Mouse (Mus musculus) left cerebral cortex, adult 9 months (tissue): Measurements from ENCODE around the gene Xxylt1.
A peak's percentile ranks its signal among the peaks of the same experiment; 100 is the strongest.

Source experiments
- DNase-seq, 2 experiments: peaks; one replicate each; pipeline ENCODE4 v3.0.0; 2022; ENCODE audit warnings: low spot score in 2 of 2

Xxylt1 gene

GRCm38 (mm10) chr16:31081125-31081664 lies at the start of gene Xxylt1:
Gene Xxylt1, minus strand, starts transcription at chr16:31081432.
- DNase-seq = peak; percentile 85 to 96

GRCm38 (mm10) chr16:31128116-31128515 lies 46.9 kb upstream of the Xxylt1 start:
- DNase-seq = no peak

GRCm38 (mm10) chr16:31124991-31125390 lies 43.8 kb upstream of the Xxylt1 start:
- no peak for DNase-seq

GRCm38 (mm10) chr16:31121612-31122011 lies 40.4 kb upstream of the Xxylt1 start:
- DNase-seq = no peak

- DNase-seq = no peak
Observed at GRCm38 (mm10) chr16:31113596-31113995, 32.4 kb upstream of the Xxylt1 start.

- DNase-seq = no peak
Observed at GRCm38 (mm10) chr16:31101352-31101751, 20.1 kb upstream of the Xxylt1 start.

GRCm38 (mm10) chr16:31099906-31100305 lies 18.7 kb upstream of the Xxylt1 start:
- DNase-seq = no peak

- no peak for DNase-seq
Observed at GRCm38 (mm10) chr16:31094036-31094435, 12.8 kb upstream of the Xxylt1 start.

- no peak for DNase-seq
Observed at GRCm38 (mm10) chr16:31093186-31093585, 12.0 kb upstream of the Xxylt1 start.

- no peak for DNase-seq
Observed at GRCm38 (mm10) chr16:31081891-31082290, 659 bp upstream of the Xxylt1 start.

GRCm38 (mm10) chr16:31080573-31081051 lies 620 bp downstream of the Xxylt1 start:
- DNase-seq = peak in 1 of 2 experiments; percentile 53

GRCm38 (mm10) chr16:31077396-31077795 lies 3.8 kb downstream of the Xxylt1 start:
- DNase-seq = no peak

- no peak for DNase-seq
Observed at GRCm38 (mm10) chr16:31076436-31076835, 4.8 kb downstream of the Xxylt1 start.

GRCm38 (mm10) chr16:31074324-31074908 lies 6.8 kb downstream of the Xxylt1 start:
- no peak for DNase-seq

GRCm38 (mm10) chr16:31071731-31072130 lies 9.5 kb downstream of the Xxylt1 start:
- no peak for DNase-seq

- DNase-seq = peak in 1 of 2 experiments; percentile 88
Observed at GRCm38 (mm10) chr16:31070358-31071133, 10.7 kb downstream of the Xxylt1 start.

- peak in 1 of 2 experiments; percentile 55 for DNase-seq
Observed at GRCm38 (mm10) chr16:31069211-31070166, 11.7 kb downstream of the Xxylt1 start.

- no peak for DNase-seq
Observed at GRCm38 (mm10) chr16:31068280-31068679, 13.0 kb downstream of the Xxylt1 start.

- DNase-seq = no peak
Observed at GRCm38 (mm10) chr16:31066344-31067098, 14.7 kb downstream of the Xxylt1 start.

- DNase-seq = no peak
Observed at GRCm38 (mm10) chr16:31064782-31065181, 16.4 kb downstream of the Xxylt1 start.

- DNase-seq = no peak
Observed at GRCm38 (mm10) chr16:31062918-31063317, 18.3 kb downstream of the Xxylt1 start.
